Mouse (Mus musculus): Measurements from ENCODE around the gene E130208F15Rik. TPM values are rescaled to one million over a fixed set of nuclear protein-coding genes. Genes with fewer than 3 reads are reported as not detected.

The E130208F15Rik gene
- polyA plus RNA-seq (2015; fragmentation: Nextera tagmentation; extraction: Ambion mirVana), result 2.4 and 2.6 TPM in 2 replicates

DNA sequence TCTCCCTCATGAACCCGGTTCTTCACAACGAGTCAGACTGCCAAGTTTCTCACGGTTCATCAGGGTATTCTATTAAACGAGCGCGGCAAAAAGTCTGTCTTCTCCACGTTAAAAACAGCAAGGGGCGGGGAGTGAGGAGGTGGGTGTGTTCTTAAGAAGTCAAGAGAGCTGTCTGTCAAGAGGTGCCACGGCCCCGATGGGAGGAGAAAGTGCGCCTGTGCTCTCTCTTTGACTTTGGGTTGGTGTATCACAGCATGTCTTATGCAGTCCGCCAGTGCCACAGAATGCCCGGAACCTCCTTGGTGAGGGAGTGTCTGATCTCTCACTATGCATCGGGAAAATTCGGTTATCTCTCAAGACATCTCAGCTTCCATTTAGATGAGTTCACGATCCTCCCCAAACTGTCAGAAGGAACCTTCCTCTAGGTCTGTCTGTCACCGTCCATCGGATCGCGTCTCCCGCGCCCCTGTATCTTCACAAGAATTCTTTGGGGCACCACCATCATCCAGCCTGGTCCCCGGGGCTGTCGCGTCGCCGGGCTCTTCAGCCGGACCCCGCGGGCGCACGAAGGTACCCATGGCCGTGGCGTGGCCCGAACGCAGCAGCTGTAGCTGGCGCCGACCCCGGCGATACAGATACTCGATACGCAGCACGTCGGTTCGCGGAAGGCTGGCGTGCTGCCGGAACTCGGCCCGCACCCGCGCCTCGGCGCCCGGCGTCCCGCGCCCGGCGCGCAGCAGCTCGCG lies at the start of gene E130208F15Rik:
Gene E130208F15Rik (plus strand): TSS at position 202 of the 746 bp plus-strand sequence.
- H3K36me3 ChIP-seq, result no peaks in the 10 kb centered on the region

DNA sequence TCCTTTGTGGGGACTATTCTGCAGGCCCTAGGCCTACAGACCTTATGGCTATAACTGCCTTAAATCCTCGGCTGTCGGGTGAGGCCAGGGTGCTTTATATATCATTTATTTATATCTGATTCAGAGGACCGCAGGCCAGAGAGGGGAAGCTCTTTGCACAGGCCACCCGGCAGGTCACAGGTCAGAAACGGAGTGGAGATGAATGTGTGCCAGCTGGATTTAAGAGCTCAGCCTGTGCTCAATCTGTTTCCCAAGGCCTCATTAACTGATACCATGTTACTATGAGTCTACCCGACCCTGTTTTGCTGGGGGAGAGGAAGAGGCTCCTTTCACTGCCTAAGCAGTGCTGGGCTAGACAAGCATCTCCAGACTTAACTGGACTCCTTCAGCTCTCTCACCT lies 47.2 kb upstream of the E130208F15Rik start:
- no peak overlapping the region for H3K27ac ChIP-seq
- H3K27me3 ChIP-seq (replicated peaks), result no peaks in the 10 kb centered on the region
- H3K4me3 ChIP-seq (replicated peaks), result no peak overlapping the region
- H3K4me1 ChIP-seq, result peaks cover under 1% of the 10 kb centered on the region; the same call in 1 of the 2 replicates
- no peaks in the 10 kb centered on the region for H3K9me3 ChIP-seq
- no peak overlapping the region for H3K4me2 ChIP-seq
- no peak for ATAC-seq (ENCODE audit: insufficient read depth, low FRiP score, low read depth)
- no peak overlapping the region for H3K9ac ChIP-seq
- peaks cover 10% of the 10 kb centered on the region; the same call in 1 of the 2 replicates for H3K36me3 ChIP-seq
- WGBS, result 53% methylated on average over 6 of the region's 6 CpGs

More for the DNA sequence above, at the start of gene E130208F15Rik:
- no peaks in the 10 kb centered on the region for H3K27me3 ChIP-seq (replicated peaks)
- WGBS, result under 1% methylated on average over 63 of the region's 63 CpGs
- peak within 1 kb of the TSS; percentile 78 for H3K4me2 ChIP-seq
- ATAC-seq (ENCODE audit: insufficient read depth, low FRiP score, low read depth), result peak; percentile 59
- peak within 1 kb of the TSS; percentile 93 for H3K27ac ChIP-seq
- peaks cover 11% of the 10 kb centered on the region; the same call in 1 of the 2 replicates for H3K4me1 ChIP-seq
- H3K4me3 ChIP-seq (replicated peaks), result peak within 1 kb of the TSS; percentile 75
- peak within 1 kb of the TSS; percentile 60 for H3K9ac ChIP-seq
- no peaks in the 10 kb centered on the region for H3K9me3 ChIP-seq

DNA sequence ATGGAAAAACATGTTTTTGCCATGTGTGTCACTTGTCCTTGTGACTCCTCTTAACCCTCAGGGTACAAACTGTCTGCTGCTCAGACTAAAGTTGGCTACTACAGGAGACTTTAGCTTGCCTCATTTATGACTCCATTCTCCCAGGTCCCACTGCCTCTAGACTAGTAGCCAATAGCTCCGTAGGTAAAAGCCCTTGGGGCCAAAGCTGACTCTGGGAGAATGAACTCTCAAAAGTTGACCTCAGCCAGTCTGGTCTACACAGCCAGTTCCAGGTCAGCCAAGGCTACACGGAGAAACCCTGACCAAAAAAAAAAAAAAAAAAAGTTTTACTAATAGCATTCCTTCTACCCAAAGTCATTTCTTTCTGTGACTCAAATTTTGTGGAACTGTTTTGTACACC lies 42.6 kb upstream of the E130208F15Rik start:
- peak overlapping the region; percentile 92; the same call in 1 of the 2 replicates for H3K4me3 ChIP-seq (replicated peaks)
- no peaks in the 10 kb centered on the region for H3K27me3 ChIP-seq (replicated peaks)
- 51% methylated on average over 2 of the region's 2 CpGs for WGBS
- H3K9ac ChIP-seq, result no peak overlapping the region
- no peaks in the 10 kb centered on the region for H3K36me3 ChIP-seq
- peak overlapping the region; percentile 94; the same call in 1 of the 2 replicates for H3K4me2 ChIP-seq
- H3K9me3 ChIP-seq, result no peaks in the 10 kb centered on the region
- H3K27ac ChIP-seq, result no peak overlapping the region
- no peak for ATAC-seq (ENCODE audit: insufficient read depth, low FRiP score, low read depth)
- H3K4me1 ChIP-seq, result peaks cover 3% of the 10 kb centered on the region; the same call in 1 of the 2 replicates

DNA sequence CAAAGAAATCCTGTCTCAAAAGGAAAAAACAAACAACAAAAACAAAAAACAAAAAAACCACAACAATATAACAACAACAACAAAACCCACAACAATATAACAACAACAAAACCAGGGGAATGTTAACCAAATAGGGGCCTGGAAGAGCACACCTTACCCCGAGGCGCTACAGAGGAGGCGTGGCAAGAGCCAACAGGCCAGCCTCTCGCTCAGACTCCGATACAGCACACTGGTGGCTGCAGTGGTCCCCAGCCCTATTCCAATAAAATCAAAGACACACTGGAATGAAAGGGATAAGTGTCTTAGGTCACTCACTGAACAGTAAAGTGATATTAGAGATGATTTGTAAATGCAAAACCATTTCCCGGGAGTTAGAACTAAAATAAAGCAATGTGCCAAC lies 42.0 kb upstream of the E130208F15Rik start:
- under 1% methylated on average over 6 of the region's 6 CpGs for WGBS
- H3K27ac ChIP-seq, result peak overlapping the region; percentile 98
- ATAC-seq (ENCODE audit: insufficient read depth, low FRiP score, low read depth), result no peak
- H3K27me3 ChIP-seq (replicated peaks), result no peaks in the 10 kb centered on the region
- H3K4me3 ChIP-seq (replicated peaks), result peak overlapping the region; percentile 92
- no peaks in the 10 kb centered on the region for H3K9me3 ChIP-seq
- H3K36me3 ChIP-seq, result no peaks in the 10 kb centered on the region
- H3K4me1 ChIP-seq, result peaks cover 3% of the 10 kb centered on the region; the same call in 1 of the 2 replicates
- H3K9ac ChIP-seq, result no peak overlapping the region; the same call in 1 of the 2 replicates
- H3K4me2 ChIP-seq, result peak overlapping the region; percentile 94

- peak within 1 kb of the TSS; percentile 25; the same call in 1 of the 2 replicates for H3K9ac ChIP-seq
- H3K4me2 ChIP-seq, result peak within 1 kb of the TSS; percentile 94
- H3K27ac ChIP-seq, result peak within 1 kb of the TSS; percentile 98
- peaks cover 3% of the 10 kb centered on the region; the same call in 1 of the 2 replicates for H3K4me1 ChIP-seq
- no peaks in the 10 kb centered on the region for H3K9me3 ChIP-seq
- WGBS, result under 1% methylated on average over 49 of the region's 49 CpGs
- ATAC-seq (ENCODE audit: insufficient read depth, low FRiP score, low read depth), result peak; percentile 93
- no peaks in the 10 kb centered on the region for H3K27me3 ChIP-seq (replicated peaks)
- H3K4me3 ChIP-seq (replicated peaks), result peak within 1 kb of the TSS; percentile 92
- H3K36me3 ChIP-seq, result no peaks in the 10 kb centered on the region
Observed at GRCm38 (mm10) chr7:30279951-30280669, 41.4 kb upstream of the E130208F15Rik start, which contains the start of the genes Thap8 and Wdr62. TSS of gene Thap8 (plus strand) at chr7:30280094. TSS of gene Wdr62 (minus strand) at chr7:30280419.

GRCm38 (mm10) chr7:30280670-30281138 lies 40.8 kb upstream of the E130208F15Rik start:
- peak; percentile 76 for ATAC-seq (ENCODE audit: insufficient read depth, low FRiP score, low read depth)
- no peaks in the 10 kb centered on the region for H3K36me3 ChIP-seq
- no peak overlapping the region for H3K9ac ChIP-seq
- peaks cover 3% of the 10 kb centered on the region; the same call in 1 of the 2 replicates for H3K4me1 ChIP-seq
- WGBS, result under 1% methylated on average over 20 of the region's 20 CpGs
- peak overlapping the region; percentile 98 for H3K27ac ChIP-seq
- peak overlapping the region; percentile 92 for H3K4me3 ChIP-seq (replicated peaks)
- H3K9me3 ChIP-seq, result no peaks in the 10 kb centered on the region
- H3K27me3 ChIP-seq (replicated peaks), result no peaks in the 10 kb centered on the region
- H3K4me2 ChIP-seq, result peak overlapping the region; percentile 94

GRCm38 (mm10) chr7:30281522-30281921 lies 40.0 kb upstream of the E130208F15Rik start:
- Histone ChIP-seq H3K9me3 (no peaks in the 10 kb centered on the region), H3K4me3 (replicated peaks) (0 out of 2 replicates have a peak overlapping the region, but pooled peaks have one; percentile 92), H3K27me3 (replicated peaks) (no peaks in the 10 kb centered on the region), H3K4me2 (peak overlapping the region; percentile 94; the same call in 1 of the 2 replicates), H3K4me1 (peaks cover 3% of the 10 kb centered on the region; the same call in 1 of the 2 replicates), H3K9ac (no peak overlapping the region), H3K27ac (peak overlapping the region; percentile 98; the same call in 1 of the 2 replicates), H3K36me3 (no peaks in the 10 kb centered on the region)
- 64% methylated on average over 4 of the region's 4 CpGs for WGBS
- no peak for ATAC-seq (ENCODE audit: insufficient read depth, low FRiP score, low read depth)

DNA sequence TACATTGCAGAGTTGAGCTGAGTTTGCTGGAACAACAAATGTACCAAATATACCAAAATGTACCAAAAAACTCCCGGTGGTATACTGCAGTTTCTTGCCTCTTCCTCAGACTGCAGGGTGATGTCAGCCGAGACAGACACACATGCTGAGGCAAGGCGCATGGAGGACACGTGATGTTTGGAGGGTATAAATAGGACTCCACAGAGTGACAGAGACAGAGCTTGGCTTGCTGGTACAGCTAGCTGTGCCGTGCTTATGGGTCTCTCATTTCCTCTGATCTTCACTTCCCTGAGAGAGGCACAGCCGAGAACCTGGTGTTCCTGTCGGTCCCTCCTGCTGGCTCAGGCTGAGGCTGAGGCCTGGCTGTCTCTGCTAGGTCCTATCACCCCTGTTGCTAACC lies 38.8 kb upstream of the E130208F15Rik start:
- H3K27me3 ChIP-seq (replicated peaks), result no peaks in the 10 kb centered on the region
- no peak overlapping the region for H3K4me3 ChIP-seq (replicated peaks)
- no peaks in the 10 kb centered on the region for H3K36me3 ChIP-seq
- no peaks in the 10 kb centered on the region for H3K9me3 ChIP-seq
- no peak overlapping the region for H3K9ac ChIP-seq
- ATAC-seq (ENCODE audit: insufficient read depth, low FRiP score, low read depth), result no peak
- peaks cover 3% of the 10 kb centered on the region; the same call in 1 of the 2 replicates for H3K4me1 ChIP-seq
- no peak overlapping the region for H3K27ac ChIP-seq
- 77% methylated on average over 7 of the region's 7 CpGs for WGBS
- H3K4me2 ChIP-seq, result no peak overlapping the region

- Histone ChIP-seq H3K36me3 (no peaks in the 10 kb centered on the region), H3K9me3 (no peaks in the 10 kb centered on the region), H3K4me2 (no peak overlapping the region), H3K9ac (no peak overlapping the region), H3K27ac (no peak overlapping the region), H3K27me3 (replicated peaks) (no peaks in the 10 kb centered on the region), H3K4me3 (replicated peaks) (no peak overlapping the region), H3K4me1 (0 out of 2 replicates have a peak, but pooled peaks cover 4% of the 10 kb centered on the region)
- no peak for ATAC-seq (ENCODE audit: insufficient read depth, low FRiP score, low read depth)
- 64% methylated on average over 8 of the region's 8 CpGs for WGBS
Observed at GRCm38 (mm10) chr7:30286701-30287410, 34.7 kb upstream of the E130208F15Rik start.

DNA sequence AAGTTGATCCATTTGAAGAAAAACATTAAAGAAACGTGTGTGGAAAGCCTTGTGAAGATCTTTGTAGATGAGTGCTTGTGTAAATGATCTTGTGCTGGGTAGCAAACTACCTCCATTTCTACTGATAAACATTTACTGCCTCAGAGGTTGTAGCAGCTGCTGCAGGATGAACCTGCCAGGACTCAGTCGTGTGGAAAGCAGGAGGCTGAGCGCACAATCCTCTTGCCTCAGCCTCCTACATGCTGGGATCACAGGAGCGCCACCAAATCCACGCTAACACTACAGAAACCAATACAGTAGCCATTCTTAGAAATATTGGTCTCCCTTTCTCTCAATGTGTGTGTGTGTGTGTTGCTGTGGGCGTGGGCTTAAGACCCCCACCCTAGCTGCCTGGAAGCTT lies 33.5 kb upstream of the E130208F15Rik start:
- WGBS, result 65% methylated on average over 6 of the region's 6 CpGs
- Histone ChIP-seq H3K27me3 (replicated peaks) (no peaks in the 10 kb centered on the region), H3K9me3 (no peaks in the 10 kb centered on the region), H3K4me3 (replicated peaks) (no peak overlapping the region), H3K4me2 (no peak overlapping the region), H3K9ac (no peak overlapping the region), H3K36me3 (no peaks in the 10 kb centered on the region), H3K27ac (no peak overlapping the region), H3K4me1 (0 out of 2 replicates have a peak, but pooled peaks cover 7% of the 10 kb centered on the region)
- ATAC-seq (ENCODE audit: insufficient read depth, low FRiP score, low read depth), result no peak
